Mouse (Mus musculus): Measurements from ENCODE around the gene Smc3. TPM values are rescaled to one million over a fixed set of nuclear protein-coding genes. Genes with fewer than 3 reads are reported as not detected.

Smc3 gene
- polyA plus RNA-seq, 1 experiment from 2014 or later: 68.0 TPM

DNA sequence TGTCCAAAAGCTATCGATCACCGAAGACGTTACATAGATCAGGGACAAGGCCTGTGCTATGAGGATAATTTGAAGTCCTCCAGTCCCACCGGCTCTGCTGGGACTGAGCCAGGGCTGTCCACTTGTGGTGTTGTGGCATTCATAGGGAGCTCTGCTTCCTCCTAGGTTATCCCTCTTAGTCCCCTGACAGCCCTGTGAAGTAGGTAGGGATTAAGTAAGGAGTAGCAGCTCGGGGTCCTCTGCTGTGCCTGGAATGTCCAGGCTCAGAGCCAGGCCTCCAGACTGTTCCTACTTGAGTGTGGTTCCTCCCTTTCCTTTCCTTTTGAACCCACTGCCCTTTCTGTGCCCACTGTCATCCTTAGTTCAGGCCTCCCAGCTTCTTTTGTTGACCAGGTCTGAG is 87.4 kb downstream of the Smc3 start:
- WGBS: 93% methylated on average over 5 of the region's 5 CpGs
- H3K27ac ChIP-seq: no peak overlapping the region
- H3K9me3 ChIP-seq: no peaks in the 10 kb centered on the region
- no peaks in the 10 kb centered on the region for H3K36me3 ChIP-seq
- H3K9ac ChIP-seq: no peak overlapping the region
- H3K27me3 ChIP-seq: no peaks in the 10 kb centered on the region
- no peak overlapping the region for H3K4me2 ChIP-seq
- ATAC-seq (ENCODE audit: low FRiP score): no peak
- H3K4me1 ChIP-seq (replicated peaks): no peaks in the 10 kb centered on the region
- no peak overlapping the region for H3K4me3 ChIP-seq

GRCm38 (mm10) chr19:53690816-53691215 is 90.6 kb downstream of the Smc3 start:
- no peak overlapping the region for H3K9ac ChIP-seq
- no peak overlapping the region for H3K4me3 ChIP-seq
- H3K4me1 ChIP-seq (replicated peaks): no peaks in the 10 kb centered on the region
- no peaks in the 10 kb centered on the region for H3K27me3 ChIP-seq
- ATAC-seq (ENCODE audit: low FRiP score): no peak
- 67% methylated on average over 10 of the region's 10 CpGs for WGBS
- no peak overlapping the region for H3K27ac ChIP-seq
- H3K9me3 ChIP-seq: no peaks in the 10 kb centered on the region
- no peaks in the 10 kb centered on the region for H3K36me3 ChIP-seq
- H3K4me2 ChIP-seq: no peak overlapping the region

- WGBS: 36% methylated on average over 1 of the region's 1 CpGs
- Histone ChIP-seq H3K36me3 (no peaks in the 10 kb centered on the region), H3K9me3 (no peaks in the 10 kb centered on the region), H3K27ac (no peak overlapping the region), H3K9ac (no peak overlapping the region), H3K4me2 (no peak overlapping the region), H3K4me3 (no peak overlapping the region), H3K4me1 (replicated peaks) (peaks cover 14% of the 10 kb centered on the region), H3K27me3 (0 out of 2 replicates have a peak, but pooled peaks cover 5% of the 10 kb centered on the region)
- ATAC-seq (ENCODE audit: low FRiP score): no peak
Observed at GRCm38 (mm10) chr19:53694020-53694419, 93.8 kb downstream of the Smc3 start.

Other genes with a start within 250 kb of the Smc3 start
- not detected in 2 replicates for gene Gm10197, start 228.6 kb upstream of the Smc3 start, polyA plus RNA-seq (2015; fragmentation: Nextera tagmentation; extraction: Ambion mirVana)
- 38.7 and 41.6 TPM in 2 replicates for gene Smndc1, start 209.8 kb upstream of the Smc3 start, polyA plus RNA-seq (2015; fragmentation: Nextera tagmentation; extraction: Ambion mirVana)
- 1.6 and 2.3 TPM in 2 replicates for gene Dusp5, start 71.3 kb upstream of the Smc3 start, polyA plus RNA-seq (2015; fragmentation: Nextera tagmentation; extraction: Ambion mirVana)
- 283 and 310 TPM in 2 replicates for gene Nutf2-ps1, start 11.3 kb upstream of the Smc3 start, polyA plus RNA-seq (2015; fragmentation: Nextera tagmentation; extraction: Ambion mirVana)
- 0.51 and 0.70 TPM in 2 replicates for gene Rbm20, start 76.9 kb downstream of the Smc3 start, polyA plus RNA-seq (2015; fragmentation: Nextera tagmentation; extraction: Ambion mirVana)